Mouse (Mus musculus) cerebellum, adult 2 months (tissue): ENCODE data around the gene Cul4a.

Experiments used
- CTCF ChIP-seq: fragments of 200-500 bp; IDR thresholded peaks from 2 replicates; pipeline ENCODE4 v1.5.1; 2011; ENCODE audit warnings: low read depth, mild to moderate bottlenecking, control low read depth, low read length, moderate library complexity, borderline replicate concordance; ENCODE audit not compliant: insufficient read depth
- POLR2A ChIP-seq: fragments of 200-500 bp; IDR thresholded peaks from 2 replicates; pipeline ENCODE4 v1.6.1; 2011; ENCODE audit warnings: low read length, control low read depth, borderline replicate concordance; ENCODE audit not compliant: insufficient read depth

- TF ChIP-seq CTCF (no peak), POLR2A (no peak)
Measured at GRCm38 (mm10) chr8:13149287-13149686, 43.9 kb downstream of the Cul4a start.
